Mouse (Mus musculus): ENCODE data around the gene Nudt2. TPM values are rescaled to one million over a fixed set of nuclear protein-coding genes. Genes with fewer than 3 reads are reported as not detected.
"Not testable (repeated sequence)": the region's sequence is repeated elsewhere in the genome, so short reads cannot be mapped to it uniquely, and the experiment has no call there.

Nudt2 gene
- 54.3 and 57.6 TPM in 2 replicates for polyA plus RNA-seq (2016; fragmentation: Nextera tagmentation; extraction: Ambion mirVana)

DNA sequence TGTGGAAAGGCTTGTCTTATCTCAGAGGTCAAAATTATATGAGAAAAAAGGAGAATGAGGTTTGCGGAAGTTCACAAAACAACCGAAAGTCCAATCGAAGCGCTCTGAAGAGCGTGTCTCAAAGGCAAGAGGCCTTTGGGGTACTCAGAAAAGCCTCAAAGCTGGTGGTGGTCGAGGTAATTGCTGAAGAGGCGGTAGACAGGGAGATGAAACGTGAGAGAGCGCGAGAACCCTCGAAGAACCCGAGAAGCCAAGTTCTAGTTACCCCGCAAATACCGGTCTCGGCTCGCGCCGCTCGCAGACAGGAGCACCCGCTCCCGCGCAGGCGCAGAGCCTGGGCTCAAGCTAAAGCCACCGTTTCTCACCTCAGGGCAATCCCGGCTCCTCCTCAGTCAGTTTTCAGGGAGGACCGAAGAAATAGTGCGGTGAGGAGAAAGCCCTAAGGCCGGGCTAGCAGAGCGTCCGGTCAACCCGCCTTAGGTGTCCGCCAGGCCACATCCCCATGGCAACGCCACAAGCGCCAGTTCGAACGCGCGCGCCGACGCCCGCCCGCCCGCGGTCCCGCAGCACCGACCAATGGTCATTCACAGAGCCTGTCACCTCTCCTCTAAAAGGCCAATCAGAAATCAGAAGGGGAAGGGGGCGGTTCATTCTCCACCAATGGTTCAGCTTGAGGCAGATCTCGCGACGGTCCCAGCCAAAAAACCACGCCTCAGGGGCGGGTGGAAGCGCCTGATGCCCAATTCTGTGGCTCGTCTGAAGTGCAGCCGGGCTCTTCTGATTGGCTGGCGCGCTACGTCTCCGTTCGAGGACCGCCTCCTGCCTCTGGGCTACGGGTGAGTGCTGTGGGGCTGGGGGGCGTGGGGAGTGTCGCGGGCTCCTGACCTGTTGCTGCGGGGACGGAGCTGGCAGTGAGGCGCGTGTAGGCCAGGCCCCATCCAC, at the start of gene Nudt2, which contains the start of gene Kif24:
Nudt2 (plus strand) TSS at position 807 of the 942 bp plus-strand sequence.
Kif24 (minus strand) TSS at position 543 of the 942 bp plus-strand sequence.
- WGBS, result under 1% methylated on average over 70 of the region's 70 CpGs
- Histone ChIP-seq H3K9me3 (no peaks in the 10 kb centered on the region), H3K27me3 (replicated peaks) (no peaks in the 10 kb centered on the region), H3K4me3 (peak within 1 kb of the TSS; percentile 65), H3K27ac (no peak within 1 kb of the TSS), H3K4me1 (peaks cover 14% of the 10 kb centered on the region; the same call in 1 of the 2 replicates), H3K36me3 (no peaks in the 10 kb centered on the region), H3K9ac (peak within 1 kb of the TSS; percentile 66), H3K4me2 (replicated peaks) (peak within 1 kb of the TSS; percentile 68)
- peak; percentile 99 for ATAC-seq (ENCODE audit: low FRiP score, low read depth)

- H3K4me1 ChIP-seq, result no peaks in the 10 kb centered on the region
- no peak overlapping the region for H3K4me2 ChIP-seq (replicated peaks)
- H3K36me3 ChIP-seq, result no peaks in the 10 kb centered on the region
- ATAC-seq (ENCODE audit: low FRiP score, low read depth), result no peak
- no peaks in the 10 kb centered on the region for H3K27me3 ChIP-seq (replicated peaks)
- H3K27ac ChIP-seq, result no peak overlapping the region
- H3K4me3 ChIP-seq, result no peak overlapping the region
- H3K9ac ChIP-seq, result no peak overlapping the region
- no peaks in the 10 kb centered on the region for H3K9me3 ChIP-seq
These were observed 48.0 kb upstream of the Nudt2 start for GRCm38 (mm10) chr4:41416966-41417365.

DNA sequence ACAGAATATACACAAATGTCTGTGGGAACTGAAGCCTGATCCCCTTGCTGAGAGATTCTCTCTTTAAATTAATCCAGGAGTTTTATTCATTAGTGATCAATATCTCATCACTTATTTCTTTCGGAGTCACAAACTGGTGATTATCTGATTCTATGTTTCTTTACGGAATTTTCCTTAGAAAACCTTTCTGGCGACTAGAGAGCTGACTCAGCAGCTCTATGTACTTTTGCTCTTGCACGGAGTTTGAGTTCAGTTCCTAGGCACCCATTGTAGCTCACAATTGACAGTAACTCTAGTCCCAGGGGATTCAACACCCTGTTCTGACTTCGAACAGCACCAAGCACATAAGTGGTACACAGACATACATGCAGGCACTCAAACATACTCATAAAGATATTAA, 26.0 kb upstream of the Nudt2 start:
- Histone ChIP-seq H3K27ac (no peak overlapping the region), H3K4me2 (replicated peaks) (no peak overlapping the region), H3K4me1 (no peaks in the 10 kb centered on the region), H3K27me3 (replicated peaks) (no peaks in the 10 kb centered on the region), H3K9me3 (no peaks in the 10 kb centered on the region), H3K36me3 (no peaks in the 10 kb centered on the region), H3K9ac (no peak overlapping the region), H3K4me3 (no peak overlapping the region)
- 90% methylated on average over 5 of the region's 5 CpGs for WGBS
- no peak for ATAC-seq (ENCODE audit: low FRiP score, low read depth)

- no peak for ATAC-seq (ENCODE audit: low FRiP score, low read depth)
- Histone ChIP-seq H3K4me1 (no peaks in the 10 kb centered on the region), H3K4me2 (replicated peaks) (no peak overlapping the region), H3K36me3 (peaks cover 12% of the 10 kb centered on the region), H3K27me3 (replicated peaks) (no peaks in the 10 kb centered on the region), H3K9ac (no peak overlapping the region), H3K27ac (no peak overlapping the region), H3K9me3 (no peaks in the 10 kb centered on the region), H3K4me3 (no peak overlapping the region)
- 88% methylated on average over 4 of the region's 4 CpGs for WGBS
These were observed 22.1 kb upstream of the Nudt2 start for GRCm38 (mm10) chr4:41442790-41443302.

- H3K4me1 ChIP-seq, result no peaks in the 10 kb centered on the region
- H3K9ac ChIP-seq, result no peak overlapping the region
- no peak for ATAC-seq (ENCODE audit: low FRiP score, low read depth)
- H3K4me3 ChIP-seq, result no peak overlapping the region
- 93% methylated on average over 3 of the region's 3 CpGs for WGBS
- H3K27ac ChIP-seq, result no peak overlapping the region
- no peaks in the 10 kb centered on the region for H3K27me3 ChIP-seq (replicated peaks)
- H3K9me3 ChIP-seq, result no peaks in the 10 kb centered on the region
- H3K4me2 ChIP-seq (replicated peaks), result no peak overlapping the region
- H3K36me3 ChIP-seq, result peaks cover 16% of the 10 kb centered on the region
These were observed 17.4 kb upstream of the Nudt2 start for GRCm38 (mm10) chr4:41447595-41447994.

GRCm38 (mm10) chr4:41460690-41461089, 4.3 kb upstream of the Nudt2 start:
- 91% methylated on average over 1 of the region's 1 CpGs for WGBS
- Histone ChIP-seq H3K4me2 (replicated peaks) (no peak overlapping the region), H3K27me3 (replicated peaks) (no peaks in the 10 kb centered on the region), H3K9me3 (no peaks in the 10 kb centered on the region), H3K36me3 (no peaks in the 10 kb centered on the region), H3K27ac (no peak overlapping the region), H3K4me3 (no peak overlapping the region), H3K9ac (no peak overlapping the region), H3K4me1 (peaks cover 9% of the 10 kb centered on the region; the same call in 1 of the 2 replicates)
- no peak for ATAC-seq (ENCODE audit: low FRiP score, low read depth)

GRCm38 (mm10) chr4:41463051-41463738, 1.8 kb upstream of the Nudt2 start:
- H3K9ac ChIP-seq, result not testable (repeated sequence)
- 91% methylated on average over 3 of the region's 3 CpGs for WGBS

GRCm38 (mm10) chr4:41465287-41465665, 325 bp downstream of the Nudt2 start:
- peaks cover 20% of the 10 kb centered on the region for H3K4me1 ChIP-seq
- H3K27ac ChIP-seq, result no peak overlapping the region

More at GRCm38 (mm10) chr4:41463051-41463738, 1.8 kb upstream of the Nudt2 start:
- not testable (repeated sequence) for H3K4me1 ChIP-seq; ATAC-seq (ENCODE audit: low FRiP score, low read depth); H3K36me3 ChIP-seq; H3K9me3 ChIP-seq; H3K27me3 ChIP-seq (replicated peaks); H3K27ac ChIP-seq; H3K4me3 ChIP-seq
- peak overlapping the region; percentile 68 for H3K4me2 ChIP-seq (replicated peaks)

GRCm38 (mm10) chr4:41468396-41469080, 3.6 kb downstream of the Nudt2 start:
- H3K27me3 ChIP-seq (replicated peaks), result no peaks in the 10 kb centered on the region
- H3K27ac ChIP-seq, result no peak overlapping the region
- 60% methylated on average over 17 of the region's 17 CpGs for WGBS
- H3K9me3 ChIP-seq, result no peaks in the 10 kb centered on the region
- H3K36me3 ChIP-seq, result no peaks in the 10 kb centered on the region
- no peak overlapping the region for H3K4me3 ChIP-seq
- H3K9ac ChIP-seq, result no peak overlapping the region
- no peak overlapping the region for H3K4me2 ChIP-seq (replicated peaks)
- H3K4me1 ChIP-seq, result peaks cover 25% of the 10 kb centered on the region
- ATAC-seq (ENCODE audit: low FRiP score, low read depth), result no peak

More at GRCm38 (mm10) chr4:41465287-41465665, 325 bp downstream of the Nudt2 start:
- WGBS, result 6% methylated on average over 17 of the region's 17 CpGs
- H3K27me3 ChIP-seq (replicated peaks), result no peaks in the 10 kb centered on the region
- no peak; the same call in 1 of the 2 replicates for ATAC-seq (ENCODE audit: low FRiP score, low read depth)
- no peaks in the 10 kb centered on the region for H3K36me3 ChIP-seq
- no peaks in the 10 kb centered on the region for H3K9me3 ChIP-seq
- H3K4me2 ChIP-seq (replicated peaks), result peak overlapping the region; percentile 68
- peak overlapping the region; percentile 61 for H3K4me3 ChIP-seq
- peak overlapping the region; percentile 66 for H3K9ac ChIP-seq

GRCm38 (mm10) chr4:41469199-41469598, 4.2 kb downstream of the Nudt2 start:
- Histone ChIP-seq H3K9me3 (no peaks in the 10 kb centered on the region), H3K36me3 (no peaks in the 10 kb centered on the region), H3K4me2 (replicated peaks) (no peak overlapping the region), H3K27me3 (replicated peaks) (no peaks in the 10 kb centered on the region), H3K9ac (no peak overlapping the region), H3K27ac (no peak overlapping the region), H3K4me3 (no peak overlapping the region), H3K4me1 (peaks cover 21% of the 10 kb centered on the region)
- ATAC-seq (ENCODE audit: low FRiP score, low read depth), result no peak
- 81% methylated on average over 10 of the region's 10 CpGs for WGBS

- H3K4me2 ChIP-seq (replicated peaks), result no peak overlapping the region
- peaks cover 21% of the 10 kb centered on the region for H3K4me1 ChIP-seq
- no peak for ATAC-seq (ENCODE audit: low FRiP score, low read depth)
- no peaks in the 10 kb centered on the region for H3K27me3 ChIP-seq (replicated peaks)
- no peak overlapping the region for H3K4me3 ChIP-seq
- no peaks in the 10 kb centered on the region for H3K9me3 ChIP-seq
- H3K36me3 ChIP-seq, result no peaks in the 10 kb centered on the region
- H3K27ac ChIP-seq, result no peak overlapping the region
- no peak overlapping the region for H3K9ac ChIP-seq
- WGBS, result 60% methylated on average over 7 of the region's 7 CpGs
These were observed 5.2 kb downstream of the Nudt2 start for GRCm38 (mm10) chr4:41470051-41470683.

All from neural tube, embryonic 12.5 days (tissue).